Mouse (Mus musculus) liver, postnatal 0 days (tissue): ENCODE measurements around the gene Vps33b. TPM values are rescaled to one million over a fixed set of nuclear protein-coding genes. Genes with fewer than 3 reads are reported as not detected.
A peak's percentile ranks its signal among the peaks of the same experiment; 100 is the strongest.

Source experiments
- ATAC-seq: fragments of 200-750 bp; cut with Nextera tagmentation; 2 replicates; pipeline ENCODE4 v1.8.0; 2017; ENCODE audit warnings: mild to moderate bottlenecking, moderate library complexity
- DNase-seq: peaks from one replicate; pipeline ENCODE4 v3.0.0-alpha.2; 2016
- H3K27ac ChIP-seq: fragments of 300-500 bp; sonication (generic); 2 replicates; pipeline ENCODE4 v1.5.1; 2014; ENCODE audit warnings: antibody characterized with exemption, moderate library complexity, mild to moderate bottlenecking, low read depth
- H3K27me3 ChIP-seq: fragments of 300-500 bp; sonication (generic); 2 replicates; pipeline ENCODE4 v1.6.1; 2014; ENCODE audit warnings: low read length, control low read depth, mixed read lengths; ENCODE audit not compliant: insufficient read depth
- H3K36me3 ChIP-seq: fragments of 300-500 bp; sonication (generic); replicated peaks from 2 replicates; pipeline ENCODE4 v1.6.1; 2014; ENCODE audit warnings: mild to moderate bottlenecking, control low read depth, low read length, moderate library complexity, mixed read lengths; ENCODE audit not compliant: insufficient read depth
- H3K4me1 ChIP-seq: fragments of 300-500 bp; sonication (generic); 2 replicates; pipeline ENCODE4 v1.6.1; 2014; ENCODE audit warnings: antibody characterized with exemption, mild to moderate bottlenecking, control low read depth; ENCODE audit not compliant: insufficient read depth
- H3K4me2 ChIP-seq: fragments of 300-500 bp; sonication (generic); 2 replicates; pipeline ENCODE4 v1.6.1; 2014; ENCODE audit warnings: low read depth, mild to moderate bottlenecking, low read length, moderate library complexity, mixed read lengths
- H3K4me3 ChIP-seq: fragments of 300-500 bp; sonication (generic); 2 replicates; pipeline ENCODE4 v1.5.1; 2014; ENCODE audit warnings: low read depth, low read length
- H3K9ac ChIP-seq: fragments of 300-500 bp; sonication (generic); replicated peaks from 2 replicates; pipeline ENCODE4 v1.6.1; 2014; ENCODE audit warnings: mild to moderate bottlenecking, moderate library complexity
- H3K9me3 ChIP-seq: fragments of 300-500 bp; sonication (generic); 2 replicates; pipeline ENCODE4 v1.6.1; 2016; ENCODE audit warnings: mild to moderate bottlenecking, control low read depth, low read length, mixed read lengths
- CTCF ChIP-seq: sonication (generic); IDR thresholded peaks from 2 replicates; pipeline ENCODE4 v1.5.1; 2016; ENCODE audit warnings: antibody characterized with exemption, low read depth
- EP300 ChIP-seq: IDR thresholded peaks from 2 replicates; pipeline ENCODE4 v1.6.1; 2016; ENCODE audit warnings: antibody characterized with exemption, low read depth, mild to moderate bottlenecking
- WGBS: fragments of 180-500 bp; shearing (Covaris S2); extraction: QIAGEN DNeasy Blood & Tissue Kit; methylation state at CpG from one replicate; pipeline ENCODE4 v1.1.7; 2014; ENCODE audit not compliant: insufficient replicate concordance; 5-methylcytosine and 5-hydroxymethylcytosine counted together
- polyA plus RNA-seq: library from polyadenylated mRNA; unstranded; fragments of >200 nt; fragmentation: Nextera tagmentation; extraction: Ambion mirVana; gene quantifications from 2 replicates; pipeline ENCODE4 v1.2.1, GENCODE M21; 2015

Gene Vps33b
- polyA plus RNA-seq, 1 experiment from 2014 or later = 2.5 TPM

GRCm38 (mm10) chr7:80301522-80301921 lies 32.1 kb downstream of the Vps33b start:
- Histone ChIP-seq H3K4me2 (no peak overlapping the region), H3K36me3 (peaks cover 76% of the 10 kb centered on the region), H3K9ac (no peak overlapping the region), H3K9me3 (no peaks in the 10 kb centered on the region), H3K27ac (no peak overlapping the region), H3K4me1 (0 out of 2 replicates have a peak, but pooled peaks cover 4% of the 10 kb centered on the region), H3K4me3 (no peak overlapping the region), H3K27me3 (no peaks in the 10 kb centered on the region)
- no peak for ATAC-seq
- no peak for DNase-seq
- TF ChIP-seq EP300 = no peak
- TF ChIP-seq CTCF = peak; percentile 42
- WGBS = 93% methylated on average over 2 of the region's 2 CpGs

DNA sequence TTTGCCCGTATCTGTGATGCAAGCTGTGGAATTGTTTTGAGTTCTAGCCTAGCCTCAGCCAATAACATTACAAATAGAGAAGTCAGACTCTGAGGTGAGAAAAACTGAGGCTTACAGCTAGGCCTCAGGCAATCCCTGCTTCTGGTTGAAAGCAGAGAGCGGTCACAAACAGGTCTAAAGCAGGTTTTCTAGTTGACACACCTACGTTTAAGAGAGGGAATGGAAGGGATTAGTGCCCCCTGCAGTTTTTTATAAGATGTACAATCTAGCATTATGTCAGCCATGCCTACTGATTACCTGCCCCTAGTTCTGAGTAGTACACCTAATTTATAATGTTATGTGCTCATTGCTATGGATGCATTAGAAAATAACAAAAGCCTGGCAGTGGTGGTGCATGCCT lies 38.3 kb downstream of the Vps33b start:
- no peak for DNase-seq
- H3K27me3 ChIP-seq = no peaks in the 10 kb centered on the region
- no peaks in the 10 kb centered on the region for H3K9me3 ChIP-seq
- H3K4me2 ChIP-seq = no peak overlapping the region
- no peak overlapping the region for H3K27ac ChIP-seq
- no peaks in the 10 kb centered on the region for H3K4me1 ChIP-seq
- no peak overlapping the region for H3K9ac ChIP-seq
- no peak overlapping the region for H3K4me3 ChIP-seq
- WGBS = 86% methylated on average over 3 of the region's 3 CpGs
- TF ChIP-seq EP300 (no peak), CTCF (peak; percentile 29; the same call in 1 of the 2 replicates)
- ATAC-seq = no peak
- peaks cover 94% of the 10 kb centered on the region for H3K36me3 ChIP-seq

- Histone ChIP-seq H3K9ac (no peak overlapping the region), H3K4me3 (no peak overlapping the region), H3K27me3 (no peaks in the 10 kb centered on the region), H3K36me3 (peaks cover 98% of the 10 kb centered on the region), H3K4me1 (no peaks in the 10 kb centered on the region), H3K27ac (no peak overlapping the region), H3K4me2 (no peak overlapping the region), H3K9me3 (no peaks in the 10 kb centered on the region)
- no peak for DNase-seq
- no peak for ATAC-seq
- TF ChIP-seq EP300 = no peak
- no peak for TF ChIP-seq CTCF
- WGBS = 84% methylated on average over 7 of the region's 7 CpGs
Measured at GRCm38 (mm10) chr7:80310771-80311170, 41.3 kb downstream of the Vps33b start.

- H3K4me2 ChIP-seq = no peak overlapping the region
- H3K4me3 ChIP-seq = no peak overlapping the region
- ATAC-seq (no peak), DNase-seq (no peak)
- no peaks in the 10 kb centered on the region for H3K27me3 ChIP-seq
- no peaks in the 10 kb centered on the region for H3K9me3 ChIP-seq
- no peak overlapping the region for H3K27ac ChIP-seq
- peaks cover 75% of the 10 kb centered on the region for H3K36me3 ChIP-seq
- H3K9ac ChIP-seq = no peak overlapping the region
- 82% methylated on average over 2 of the region's 2 CpGs for WGBS
- H3K4me1 ChIP-seq = no peaks in the 10 kb centered on the region
- TF ChIP-seq EP300 (no peak), CTCF (no peak)
Measured at GRCm38 (mm10) chr7:80315733-80316132, 46.3 kb downstream of the Vps33b start.

GRCm38 (mm10) chr7:80317439-80318115 lies 48.1 kb downstream of the Vps33b start:
- WGBS = 71% methylated on average over 1 of the region's 1 CpGs

GRCm38 (mm10) chr7:80318670-80319069 lies 49.2 kb downstream of the Vps33b start:
- 88% methylated on average over 4 of the region's 4 CpGs for WGBS
- no peak for ATAC-seq
- H3K9ac ChIP-seq = no peak overlapping the region
- H3K4me1 ChIP-seq = peaks cover 9% of the 10 kb centered on the region
- H3K4me2 ChIP-seq = no peak overlapping the region
- TF ChIP-seq EP300 (no peak), CTCF (no peak)
- H3K4me3 ChIP-seq = no peak overlapping the region
- H3K36me3 ChIP-seq = peaks cover 48% of the 10 kb centered on the region
- no peak for DNase-seq
- no peak overlapping the region for H3K27ac ChIP-seq
- no peaks in the 10 kb centered on the region for H3K9me3 ChIP-seq
- no peaks in the 10 kb centered on the region for H3K27me3 ChIP-seq

More at GRCm38 (mm10) chr7:80317439-80318115, 48.1 kb downstream of the Vps33b start:
- no peak for TF ChIP-seq EP300
- TF ChIP-seq CTCF = no peak
- Histone ChIP-seq H3K27me3 (no peaks in the 10 kb centered on the region), H3K4me3 (no peak overlapping the region), H3K4me2 (no peak overlapping the region), H3K9me3 (no peaks in the 10 kb centered on the region), H3K9ac (no peak overlapping the region), H3K27ac (no peak overlapping the region), H3K4me1 (no peaks in the 10 kb centered on the region), H3K36me3 (peaks cover 59% of the 10 kb centered on the region)
- no peak for ATAC-seq
- no peak for DNase-seq
